Mouse (Mus musculus) bone marrow macrophage, adult 2 months (primary cell): ENCODE data around the gene Tnni3k. TPM values are rescaled to one million over a fixed set of nuclear protein-coding genes. Genes with fewer than 3 reads are reported as not detected.
"Not testable (repeated sequence)": the region's sequence is repeated elsewhere in the genome, so short reads cannot be mapped to it uniquely, and the experiment has no call there.

Experiments
- H3K27ac ChIP-seq: 2 replicates; pipeline ENCODE4 v1.5.1; 2012; ENCODE audit warnings: low read depth, low read length; ENCODE audit not compliant: insufficient read depth
- H3K4me1 ChIP-seq: 2 replicates; pipeline ENCODE4 v1.6.1; 2012; ENCODE audit warnings: low read length; ENCODE audit not compliant: control insufficient read depth, insufficient read depth
- H3K4me3 ChIP-seq: 2 replicates; pipeline ENCODE4 v1.5.1; 2012; ENCODE audit warnings: mild to moderate bottlenecking, low read length, moderate library complexity; ENCODE audit not compliant: insufficient read depth
- CTCF ChIP-seq: IDR thresholded peaks from 2 replicates; pipeline ENCODE4 v1.5.1; 2012; ENCODE audit warnings: low read depth, mild to moderate bottlenecking, low read length, moderate library complexity
- POLR2A ChIP-seq: IDR thresholded peaks from 2 replicates; pipeline ENCODE4 v1.6.1; 2012; ENCODE audit warnings: mild to moderate bottlenecking, low read depth, low read length, borderline replicate concordance
- polyA plus RNA-seq: library from polyadenylated mRNA; stranded (reverse); fragments of >200 nt; gene quantifications from 2 replicates; pipeline ENCODE4 v1.2.4, GENCODE M21; 2012; ENCODE audit not compliant: missing spikeins, insufficient read depth, insufficient read length

Tnni3k gene
- polyA plus RNA-seq, 1 experiment = not detected

DNA sequence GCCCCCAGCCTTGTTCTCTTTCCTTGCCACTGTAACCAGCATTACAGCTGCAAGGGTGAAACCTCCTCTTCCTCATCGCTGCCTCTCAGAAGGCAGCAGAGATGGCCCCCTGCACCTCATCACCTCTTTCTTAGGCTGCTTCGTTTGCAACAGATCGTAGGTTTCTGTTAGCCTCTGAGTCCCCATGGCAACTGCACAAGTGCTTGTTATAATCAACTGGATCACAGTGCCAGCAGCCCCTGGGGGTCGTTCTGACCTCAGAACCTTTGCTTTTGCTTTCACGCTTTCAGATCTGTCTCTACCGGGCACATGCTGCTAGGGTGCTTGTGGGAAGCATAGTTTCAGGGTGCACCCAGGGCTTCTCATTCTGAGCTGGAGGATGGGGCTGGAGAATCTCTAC is 201.9 kb downstream of the Tnni3k start:
- H3K4me3 ChIP-seq = no peak overlapping the region
- H3K4me1 ChIP-seq = no peaks in the 10 kb centered on the region
- TF ChIP-seq CTCF (no peak), POLR2A (no peak)

DNA sequence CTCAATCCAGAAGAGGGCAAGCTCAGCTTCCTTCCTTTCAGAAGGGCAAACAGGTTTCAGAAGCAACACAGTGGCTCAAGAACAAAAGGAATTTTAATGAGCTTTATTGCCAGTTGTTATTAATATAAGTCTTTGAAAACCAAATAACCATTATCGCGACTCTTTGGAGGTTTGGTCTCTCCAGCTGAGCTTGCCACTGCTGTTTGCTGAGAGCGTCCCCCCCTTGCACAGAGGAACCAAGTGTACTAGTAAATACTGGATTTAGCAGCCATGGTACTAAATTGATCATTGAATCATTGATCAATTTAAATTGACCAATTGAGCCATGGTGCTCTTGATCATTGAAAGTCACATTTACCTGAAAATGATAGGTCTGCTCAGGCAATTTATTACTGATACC is 202.9 kb downstream of the Tnni3k start:
- no peaks in the 10 kb centered on the region for H3K4me1 ChIP-seq
- no peak overlapping the region for H3K4me3 ChIP-seq
- TF ChIP-seq POLR2A (no peak), CTCF (no peak)
- H3K27ac ChIP-seq = no peak overlapping the region

More for the DNA sequence above, 201.9 kb downstream of the Tnni3k start:
- no peak overlapping the region for H3K27ac ChIP-seq

DNA sequence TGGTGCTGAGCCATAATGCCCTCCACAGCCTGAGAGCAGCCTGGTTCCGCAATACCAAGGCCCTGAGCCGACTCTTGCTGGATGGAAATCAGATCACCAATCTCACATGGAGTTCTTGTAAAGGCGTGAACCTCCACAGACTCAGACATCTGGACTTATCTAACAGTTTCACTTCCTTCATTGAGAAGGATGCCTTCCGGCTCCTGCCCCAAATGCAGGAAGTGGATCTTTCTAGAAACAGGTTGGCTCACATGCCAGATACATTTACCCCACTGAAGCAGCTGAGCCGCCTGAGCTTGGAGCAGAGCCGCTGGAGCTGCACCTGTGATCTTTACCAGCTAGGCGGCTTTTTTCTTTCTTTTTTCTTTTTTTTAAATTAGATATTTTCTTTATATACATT is 213.0 kb downstream of the Tnni3k start:
- no peak for TF ChIP-seq CTCF
- TF ChIP-seq POLR2A = no peak
- H3K27ac ChIP-seq = peak overlapping the region; percentile 60
- no peak overlapping the region for H3K4me3 ChIP-seq
- H3K4me1 ChIP-seq = peaks cover 14% of the 10 kb centered on the region

DNA sequence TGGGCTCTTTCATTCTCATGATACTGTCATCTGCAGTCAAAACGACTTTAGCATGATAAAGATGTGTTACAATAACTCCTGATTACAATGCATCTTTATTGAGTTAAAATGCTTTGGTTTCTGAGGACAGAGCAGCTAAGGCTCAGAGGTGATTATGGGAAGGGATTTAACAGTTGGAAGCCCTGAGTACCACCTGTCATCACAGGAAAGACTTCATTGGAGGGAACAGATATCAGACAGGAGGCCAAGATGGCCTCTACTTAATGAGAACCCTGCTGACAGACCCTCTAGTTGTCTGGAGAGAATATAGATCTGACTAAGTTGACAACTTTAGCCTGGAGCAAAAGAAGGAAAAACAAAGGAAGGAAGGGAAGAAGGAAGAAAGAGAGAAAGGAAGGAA is 214.1 kb downstream of the Tnni3k start:
- no peak for TF ChIP-seq POLR2A
- TF ChIP-seq CTCF = no peak
- H3K27ac ChIP-seq = no peak overlapping the region

DNA sequence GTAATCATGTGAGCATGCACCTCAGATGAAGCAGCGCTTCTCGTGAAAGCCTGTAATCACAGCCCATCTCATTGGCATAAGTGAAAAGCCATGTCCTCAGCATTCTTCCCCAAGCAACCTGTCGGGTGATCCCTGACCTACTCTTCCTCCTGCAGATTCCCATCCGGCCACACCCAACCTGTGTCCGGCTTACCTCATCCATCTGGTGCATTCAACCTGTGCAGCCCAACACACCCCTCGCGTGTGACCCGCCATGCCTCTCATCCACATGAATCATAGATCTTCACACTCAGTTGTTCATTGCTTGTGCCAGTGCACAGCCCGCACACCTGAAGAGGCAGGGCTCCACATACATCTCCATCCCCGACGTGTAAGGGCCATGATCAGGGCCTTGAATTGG is 217.3 kb downstream of the Tnni3k start:
- TF ChIP-seq CTCF (no peak), POLR2A (no peak)
- Histone ChIP-seq H3K4me3 (no peak overlapping the region), H3K27ac (no peak overlapping the region), H3K4me1 (peaks cover 19% of the 10 kb centered on the region)

More for the DNA sequence above, 214.1 kb downstream of the Tnni3k start:
- Histone ChIP-seq H3K4me3 (no peak overlapping the region), H3K4me1 (peaks cover 14% of the 10 kb centered on the region)

DNA sequence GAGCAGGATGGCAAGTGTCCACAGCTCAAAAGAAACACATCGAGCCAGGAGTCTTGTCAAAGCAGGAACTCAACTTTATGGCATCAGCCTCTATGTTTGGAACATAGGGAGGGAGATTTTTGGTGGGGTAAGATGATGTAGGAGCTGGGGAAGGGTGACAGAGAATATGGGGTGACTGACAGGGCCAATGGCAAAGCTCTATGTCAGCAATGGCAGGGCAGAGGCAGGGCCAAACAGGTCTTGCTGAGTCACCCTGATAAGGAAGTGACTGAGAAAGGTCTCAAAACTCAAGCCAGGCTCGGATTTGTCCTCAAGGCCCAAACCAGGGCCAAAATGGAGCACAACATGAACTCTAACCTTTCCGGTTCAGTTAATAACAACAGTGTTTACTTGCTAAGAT is 219.1 kb downstream of the Tnni3k start:
- H3K4me3 ChIP-seq = no peak overlapping the region
- peak overlapping the region; percentile 80 for H3K27ac ChIP-seq
- peaks cover 9% of the 10 kb centered on the region for H3K4me1 ChIP-seq
- TF ChIP-seq CTCF (no peak), POLR2A (no peak)

DNA sequence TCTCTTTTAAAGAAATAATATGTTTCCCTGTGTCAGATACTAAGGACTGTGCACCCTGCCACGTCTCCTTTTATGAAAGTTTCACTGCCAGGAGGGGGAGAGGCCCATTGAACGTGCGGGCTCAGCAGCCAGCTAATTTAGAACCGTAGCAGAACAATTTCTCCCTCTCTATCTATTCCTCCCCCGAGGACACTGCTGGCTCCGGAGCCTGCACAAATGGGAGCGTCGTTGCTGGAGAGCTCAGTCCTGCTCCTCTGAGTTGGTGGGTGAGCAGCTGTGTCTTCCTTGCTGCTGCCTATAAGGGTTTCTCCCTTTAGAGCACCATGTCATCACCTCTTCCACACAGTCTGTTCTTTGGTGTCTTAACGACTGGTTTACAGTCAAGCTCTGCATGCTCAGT is 220.8 kb downstream of the Tnni3k start:
- TF ChIP-seq POLR2A (no peak), CTCF (no peak)
- Histone ChIP-seq H3K4me1 (peaks cover 9% of the 10 kb centered on the region), H3K27ac (no peak overlapping the region), H3K4me3 (no peak overlapping the region)

DNA sequence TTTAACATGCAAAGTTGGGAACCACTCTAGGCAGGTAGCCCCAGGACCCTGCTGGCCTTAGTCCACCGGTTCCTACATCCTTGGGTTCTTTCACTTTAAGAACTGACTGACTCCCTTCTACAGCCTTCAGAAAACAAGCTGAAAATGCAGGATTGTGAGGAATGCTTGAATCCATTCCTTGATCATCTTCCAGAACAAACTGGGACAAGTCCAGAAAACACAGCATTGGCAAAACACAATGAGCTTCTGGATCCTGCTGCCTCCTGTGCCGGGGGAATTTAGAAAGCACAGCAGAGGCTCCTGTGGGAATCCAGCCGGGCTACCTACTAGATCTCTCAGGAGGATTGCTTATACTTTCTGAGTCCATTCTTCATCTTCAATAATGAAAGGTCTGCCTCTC is 229.5 kb downstream of the Tnni3k start:
- no peaks in the 10 kb centered on the region for H3K4me1 ChIP-seq
- TF ChIP-seq POLR2A = no peak
- TF ChIP-seq CTCF = no peak
- H3K4me3 ChIP-seq = no peak overlapping the region
- H3K27ac ChIP-seq = no peak overlapping the region

DNA sequence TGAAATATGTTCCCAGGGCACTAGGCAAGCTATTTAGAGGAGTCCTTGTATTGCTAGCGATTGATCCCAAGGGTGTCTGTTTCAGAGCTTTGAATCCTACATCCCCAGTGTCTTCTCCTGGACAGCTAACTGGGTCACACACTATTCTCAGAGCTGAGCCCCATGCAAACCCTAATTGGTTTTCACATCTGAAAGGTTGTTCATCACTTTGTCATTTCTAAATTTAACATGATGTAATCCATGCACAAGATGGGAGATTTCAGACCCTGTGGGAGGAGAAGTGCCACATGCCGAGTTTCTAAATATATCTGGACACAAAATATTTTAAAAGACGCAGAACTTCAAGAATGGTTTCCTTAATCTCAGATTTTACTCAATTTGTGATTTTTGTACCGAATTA is 230.5 kb downstream of the Tnni3k start:
- Histone ChIP-seq H3K4me3 (no peak overlapping the region), H3K27ac (no peak overlapping the region), H3K4me1 (no peaks in the 10 kb centered on the region)
- TF ChIP-seq CTCF = no peak
- TF ChIP-seq POLR2A = no peak

DNA sequence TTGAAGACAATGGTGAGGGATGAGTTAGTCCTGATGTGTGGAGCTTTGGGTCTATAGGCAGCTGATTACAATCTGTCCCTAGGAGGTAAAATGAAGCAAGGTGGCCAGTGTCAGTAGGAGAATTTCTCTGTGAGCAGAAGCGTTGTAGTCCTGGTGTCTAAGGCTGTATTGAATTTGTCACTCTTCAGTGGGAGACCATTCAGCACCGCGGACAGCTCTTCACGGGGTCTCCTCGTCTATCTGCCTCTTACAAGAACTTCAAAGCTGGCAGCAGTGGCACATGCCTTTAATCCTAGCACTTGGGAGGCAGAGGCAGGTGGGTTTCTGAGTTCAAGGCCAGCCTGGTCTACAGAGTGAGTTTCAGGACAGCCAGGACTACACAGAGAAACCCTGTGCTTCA is 235.5 kb downstream of the Tnni3k start:
- H3K4me3 ChIP-seq, H3K4me1 ChIP-seq, H3K27ac ChIP-seq: not testable (repeated sequence)

DNA sequence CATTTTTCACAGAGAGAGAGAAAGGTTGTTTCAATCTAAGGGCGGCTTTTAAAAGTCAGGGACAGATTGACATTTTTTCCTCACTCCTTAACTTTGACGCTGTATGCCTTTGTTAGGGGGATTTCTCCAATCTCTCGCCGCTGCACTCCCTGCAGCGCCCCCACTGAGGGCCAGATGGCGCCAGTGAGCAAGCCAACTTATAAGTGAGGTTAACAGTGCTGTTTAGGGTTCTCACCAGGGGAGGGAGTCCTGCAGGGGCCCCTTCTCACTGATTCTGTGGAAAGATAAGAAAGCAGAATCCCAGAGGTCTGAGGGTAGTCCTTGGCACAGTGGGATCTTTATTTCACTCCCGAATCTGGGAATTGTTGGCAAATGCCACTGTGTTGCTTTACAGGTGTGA is 237.5 kb downstream of the Tnni3k start:
- no peak overlapping the region for H3K27ac ChIP-seq
- H3K4me1 ChIP-seq = peaks cover 5% of the 10 kb centered on the region; the same call in 1 of the 2 replicates
- TF ChIP-seq POLR2A (no peak), CTCF (peak; percentile 99)
- no peak overlapping the region for H3K4me3 ChIP-seq
